Mouse (Mus musculus): ENCODE data around the gene Rcan1. TPM values are rescaled to one million over a fixed set of nuclear protein-coding genes. Genes with fewer than 3 reads are reported as not detected.

The Rcan1 gene
- polyA plus RNA-seq, 1 experiment from 2014 or later, result 24.2 TPM

- Histone ChIP-seq H3K27me3 (replicated peaks; ENCODE audit: control insufficient read depth, insufficient read depth, low read length) (no peaks in the 10 kb centered on the region), H3K4me2 (ENCODE audit: low read length) (no peak overlapping the region), H3K9ac (ENCODE audit: low read length) (no peak overlapping the region), H3K4me3 (ENCODE audit: low read depth, low read length) (no peak overlapping the region), H3K36me3 (ENCODE audit: control insufficient read depth, insufficient read depth, low read length) (no peaks in the 10 kb centered on the region), H3K4me1 (replicated peaks; ENCODE audit: control insufficient read depth, insufficient read depth, low read length) (no peaks in the 10 kb centered on the region), H3K27ac (ENCODE audit: low read depth) (no peak overlapping the region), H3K9me3 (ENCODE audit: control insufficient read depth, low read length) (no peaks in the 10 kb centered on the region)
- no peak for DNase-seq (ENCODE audit: low spot score)
- ATAC-seq (replicated peaks; ENCODE audit: low FRiP score, low TSS enrichment, low read depth), result no peak
- 85% methylated on average over 8 of the region's 8 CpGs for WGBS
Measured at GRCm38 (mm10) chr16:92450331-92450730, 20.3 kb downstream of the Rcan1 start.

- Histone ChIP-seq H3K4me2 (ENCODE audit: low read length) (no peak overlapping the region), H3K36me3 (ENCODE audit: control insufficient read depth, insufficient read depth, low read length) (no peaks in the 10 kb centered on the region), H3K27ac (ENCODE audit: low read depth) (no peak overlapping the region), H3K9me3 (ENCODE audit: control insufficient read depth, low read length) (no peaks in the 10 kb centered on the region), H3K4me1 (replicated peaks; ENCODE audit: control insufficient read depth, insufficient read depth, low read length) (no peaks in the 10 kb centered on the region), H3K4me3 (ENCODE audit: low read depth, low read length) (no peak overlapping the region), H3K9ac (ENCODE audit: low read length) (no peak overlapping the region), H3K27me3 (replicated peaks; ENCODE audit: control insufficient read depth, insufficient read depth, low read length) (no peaks in the 10 kb centered on the region)
- no peak for ATAC-seq (replicated peaks; ENCODE audit: low FRiP score, low TSS enrichment, low read depth)
- no peak for DNase-seq (ENCODE audit: low spot score)
- 94% methylated on average over 14 of the region's 14 CpGs for WGBS
Measured at GRCm38 (mm10) chr16:92449080-92449479, 21.6 kb downstream of the Rcan1 start.

- DNase-seq (ENCODE audit: low spot score), result no peak
- H3K4me3 ChIP-seq (ENCODE audit: low read depth, low read length), result no peak overlapping the region
- H3K9ac ChIP-seq (ENCODE audit: low read length), result no peak overlapping the region
- 0 out of 2 replicates have a peak, but pooled peaks have one; percentile 47 for ATAC-seq (replicated peaks; ENCODE audit: low FRiP score, low TSS enrichment, low read depth)
- H3K27ac ChIP-seq (ENCODE audit: low read depth), result no peak overlapping the region
- no peaks in the 10 kb centered on the region for H3K4me1 ChIP-seq (replicated peaks; ENCODE audit: control insufficient read depth, insufficient read depth, low read length)
- no peaks in the 10 kb centered on the region for H3K9me3 ChIP-seq (ENCODE audit: control insufficient read depth, low read length)
- no peak overlapping the region for H3K4me2 ChIP-seq (ENCODE audit: low read length)
- H3K36me3 ChIP-seq (ENCODE audit: control insufficient read depth, insufficient read depth, low read length), result no peaks in the 10 kb centered on the region
- WGBS, result 74% methylated on average over 10 of the region's 10 CpGs
- no peaks in the 10 kb centered on the region for H3K27me3 ChIP-seq (replicated peaks; ENCODE audit: control insufficient read depth, insufficient read depth, low read length)
Measured at GRCm38 (mm10) chr16:92445377-92445776, 25.3 kb downstream of the Rcan1 start.

GRCm38 (mm10) chr16:92443644-92444113 lies 27.0 kb downstream of the Rcan1 start:
- Histone ChIP-seq H3K36me3 (ENCODE audit: control insufficient read depth, insufficient read depth, low read length) (no peaks in the 10 kb centered on the region), H3K9me3 (ENCODE audit: control insufficient read depth, low read length) (no peaks in the 10 kb centered on the region), H3K27me3 (replicated peaks; ENCODE audit: control insufficient read depth, insufficient read depth, low read length) (no peaks in the 10 kb centered on the region), H3K4me2 (ENCODE audit: low read length) (no peak overlapping the region), H3K9ac (ENCODE audit: low read length) (no peak overlapping the region), H3K27ac (ENCODE audit: low read depth) (no peak overlapping the region), H3K4me3 (ENCODE audit: low read depth, low read length) (no peak overlapping the region), H3K4me1 (replicated peaks; ENCODE audit: control insufficient read depth, insufficient read depth, low read length) (no peaks in the 10 kb centered on the region)
- WGBS, result 55% methylated on average over 13 of the region's 13 CpGs
- ATAC-seq (replicated peaks; ENCODE audit: low FRiP score, low TSS enrichment, low read depth) (no peak), DNase-seq (ENCODE audit: low spot score) (peak; percentile 58)

- Histone ChIP-seq H3K27ac (ENCODE audit: low read depth) (no peak overlapping the region), H3K4me3 (ENCODE audit: low read depth, low read length) (no peak overlapping the region), H3K4me1 (replicated peaks; ENCODE audit: control insufficient read depth, insufficient read depth, low read length) (no peaks in the 10 kb centered on the region), H3K27me3 (replicated peaks; ENCODE audit: control insufficient read depth, insufficient read depth, low read length) (no peaks in the 10 kb centered on the region), H3K9ac (ENCODE audit: low read length) (no peak overlapping the region), H3K9me3 (ENCODE audit: control insufficient read depth, low read length) (no peaks in the 10 kb centered on the region), H3K36me3 (ENCODE audit: control insufficient read depth, insufficient read depth, low read length) (no peaks in the 10 kb centered on the region), H3K4me2 (ENCODE audit: low read length) (no peak overlapping the region)
- ATAC-seq (replicated peaks; ENCODE audit: low FRiP score, low TSS enrichment, low read depth) (no peak), DNase-seq (ENCODE audit: low spot score) (no peak)
- 84% methylated on average over 4 of the region's 4 CpGs for WGBS
Measured at GRCm38 (mm10) chr16:92442946-92443345, 27.7 kb downstream of the Rcan1 start.

- Histone ChIP-seq H3K27me3 (replicated peaks; ENCODE audit: control insufficient read depth, insufficient read depth, low read length) (no peaks in the 10 kb centered on the region), H3K4me2 (ENCODE audit: low read length) (no peak overlapping the region), H3K36me3 (ENCODE audit: control insufficient read depth, insufficient read depth, low read length) (no peaks in the 10 kb centered on the region), H3K9me3 (ENCODE audit: control insufficient read depth, low read length) (no peaks in the 10 kb centered on the region), H3K4me1 (replicated peaks; ENCODE audit: control insufficient read depth, insufficient read depth, low read length) (no peaks in the 10 kb centered on the region), H3K9ac (ENCODE audit: low read length) (no peak overlapping the region), H3K27ac (ENCODE audit: low read depth) (no peak overlapping the region), H3K4me3 (ENCODE audit: low read depth, low read length) (no peak overlapping the region)
- WGBS, result 93% methylated on average over 11 of the region's 11 CpGs
- ATAC-seq (replicated peaks; ENCODE audit: low FRiP score, low TSS enrichment, low read depth) (no peak), DNase-seq (ENCODE audit: low spot score) (no peak)
Measured at GRCm38 (mm10) chr16:92442150-92442549, 28.5 kb downstream of the Rcan1 start.

- ATAC-seq (replicated peaks; ENCODE audit: low FRiP score, low TSS enrichment, low read depth), result no peak
- H3K27me3 ChIP-seq (replicated peaks; ENCODE audit: control insufficient read depth, insufficient read depth, low read length), result no peaks in the 10 kb centered on the region
- no peak overlapping the region for H3K4me3 ChIP-seq (ENCODE audit: low read depth, low read length)
- H3K9ac ChIP-seq (ENCODE audit: low read length), result no peak overlapping the region
- no peaks in the 10 kb centered on the region for H3K9me3 ChIP-seq (ENCODE audit: control insufficient read depth, low read length)
- H3K36me3 ChIP-seq (ENCODE audit: control insufficient read depth, insufficient read depth, low read length), result no peaks in the 10 kb centered on the region
- DNase-seq (ENCODE audit: low spot score), result no peak
- no peak overlapping the region for H3K4me2 ChIP-seq (ENCODE audit: low read length)
- no peaks in the 10 kb centered on the region for H3K4me1 ChIP-seq (replicated peaks; ENCODE audit: control insufficient read depth, insufficient read depth, low read length)
- no peak overlapping the region for H3K27ac ChIP-seq (ENCODE audit: low read depth)
- WGBS, result 75% methylated on average over 3 of the region's 3 CpGs
Measured at GRCm38 (mm10) chr16:92441203-92441602, 29.5 kb downstream of the Rcan1 start.

GRCm38 (mm10) chr16:92440229-92440628 lies 30.4 kb downstream of the Rcan1 start:
- Histone ChIP-seq H3K9ac (ENCODE audit: low read length) (no peak overlapping the region), H3K4me3 (ENCODE audit: low read depth, low read length) (no peak overlapping the region), H3K4me2 (ENCODE audit: low read length) (no peak overlapping the region), H3K4me1 (replicated peaks; ENCODE audit: control insufficient read depth, insufficient read depth, low read length) (no peaks in the 10 kb centered on the region), H3K27ac (ENCODE audit: low read depth) (no peak overlapping the region), H3K9me3 (ENCODE audit: control insufficient read depth, low read length) (no peaks in the 10 kb centered on the region), H3K36me3 (ENCODE audit: control insufficient read depth, insufficient read depth, low read length) (no peaks in the 10 kb centered on the region), H3K27me3 (replicated peaks; ENCODE audit: control insufficient read depth, insufficient read depth, low read length) (no peaks in the 10 kb centered on the region)
- DNase-seq (ENCODE audit: low spot score), result no peak
- 73% methylated on average over 8 of the region's 8 CpGs for WGBS
- no peak for ATAC-seq (replicated peaks; ENCODE audit: low FRiP score, low TSS enrichment, low read depth)

- Histone ChIP-seq H3K36me3 (ENCODE audit: control insufficient read depth, insufficient read depth, low read length) (no peaks in the 10 kb centered on the region), H3K9ac (ENCODE audit: low read length) (no peak overlapping the region), H3K27ac (ENCODE audit: low read depth) (no peak overlapping the region), H3K4me2 (ENCODE audit: low read length) (no peak overlapping the region), H3K4me3 (ENCODE audit: low read depth, low read length) (no peak overlapping the region), H3K27me3 (replicated peaks; ENCODE audit: control insufficient read depth, insufficient read depth, low read length) (no peaks in the 10 kb centered on the region), H3K4me1 (replicated peaks; ENCODE audit: control insufficient read depth, insufficient read depth, low read length) (no peaks in the 10 kb centered on the region), H3K9me3 (ENCODE audit: control insufficient read depth, low read length) (no peaks in the 10 kb centered on the region)
- no peak for ATAC-seq (replicated peaks; ENCODE audit: low FRiP score, low TSS enrichment, low read depth)
- no peak for DNase-seq (ENCODE audit: low spot score)
- 69% methylated on average over 2 of the region's 2 CpGs for WGBS
Measured at GRCm38 (mm10) chr16:92439775-92440174, 30.9 kb downstream of the Rcan1 start.

Data from intestine, embryonic 14.5 days (tissue).